Mouse (Mus musculus) liver, embryonic 14.5 days (tissue): ENCODE measurements around the gene Cacna1s.

Source experiments
- CTCF ChIP-seq: IDR thresholded peaks from 2 replicates; pipeline ENCODE4 v1.5.1; 2016; ENCODE audit warnings: antibody characterized with exemption, low read depth, control low read depth
- EP300 ChIP-seq: IDR thresholded peaks from 2 replicates; pipeline ENCODE4 v1.6.1; 2016; ENCODE audit warnings: antibody characterized with exemption, low read depth

DNA sequence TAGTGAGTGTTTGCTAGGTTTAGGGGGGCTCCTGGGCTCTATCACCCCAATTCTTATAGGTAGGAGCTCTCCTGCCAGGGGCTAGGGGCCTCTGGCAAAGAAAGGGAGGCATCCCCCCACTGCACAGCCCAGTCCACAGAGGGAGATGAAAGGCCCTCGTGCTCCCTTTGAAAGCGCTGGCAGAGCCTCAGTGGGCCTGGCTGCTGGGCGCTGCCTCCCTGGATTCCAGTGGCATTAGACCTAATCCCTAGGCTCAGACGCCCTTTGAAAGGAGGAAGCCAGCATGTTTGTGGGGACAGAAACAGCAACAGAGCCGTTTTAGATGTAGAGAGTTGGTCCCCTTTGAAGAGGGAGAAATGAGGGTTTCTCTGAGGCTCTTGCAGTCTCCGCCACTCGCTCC is 22.3 kb upstream of the Cacna1s start:
- TF ChIP-seq CTCF, result no peak
- TF ChIP-seq EP300, result no peak
